Mouse (Mus musculus) intestine, embryonic 16.5 days (tissue): ENCODE measurements around the gene Tap2. TPM values are rescaled to one million over a fixed set of nuclear protein-coding genes. Genes with fewer than 3 reads are reported as not detected.
A peak's percentile ranks its signal among the peaks of the same experiment; 100 is the strongest.

Experiments used
- ATAC-seq: fragments of 200-750 bp; cut with Nextera tagmentation; 2 replicates; pipeline ENCODE4 v1.8.0; 2017; ENCODE audit warnings: moderate TSS enrichment, moderate library complexity
- H3K27ac ChIP-seq: fragments of 300-500 bp; sonication (generic); 2 replicates; pipeline ENCODE4 v1.5.1; 2014; ENCODE audit warnings: mild to moderate bottlenecking, low read length
- H3K27me3 ChIP-seq: fragments of 300-500 bp; sonication (generic); replicated peaks from 2 replicates; pipeline ENCODE4 v1.6.1; 2014; ENCODE audit warnings: low read length, control low read depth, mixed read lengths; ENCODE audit not compliant: control insufficient read depth, insufficient read depth
- H3K36me3 ChIP-seq: fragments of 300-500 bp; sonication (generic); 2 replicates; pipeline ENCODE4 v1.6.1; 2014; ENCODE audit warnings: low read length, control low read depth; ENCODE audit not compliant: control insufficient read depth, insufficient read depth
- H3K4me1 ChIP-seq: fragments of 300-500 bp; sonication (generic); 2 replicates; pipeline ENCODE4 v1.6.1; 2014; ENCODE audit warnings: low read length, control low read depth, mixed read lengths; ENCODE audit not compliant: control insufficient read depth, insufficient read depth
- H3K4me2 ChIP-seq: fragments of 300-500 bp; sonication (generic); 2 replicates; pipeline ENCODE4 v1.6.1; 2014; ENCODE audit warnings: low read depth, low read length, control low read depth
- H3K4me3 ChIP-seq: fragments of 300-500 bp; sonication (generic); 2 replicates; pipeline ENCODE4 v1.5.1; 2014; ENCODE audit warnings: mild to moderate bottlenecking, low read length
- H3K9ac ChIP-seq: fragments of 300-500 bp; sonication (generic); 2 replicates; pipeline ENCODE4 v1.6.1; 2014; ENCODE audit warnings: low read depth, low read length
- H3K9me3 ChIP-seq: fragments of 300-500 bp; sonication (generic); 2 replicates; pipeline ENCODE4 v1.6.1; 2016; ENCODE audit warnings: low read length, control low read depth; ENCODE audit not compliant: control insufficient read depth
- WGBS: fragments of 180-500 bp; shearing (Covaris S2); extraction: QIAGEN DNeasy Blood & Tissue Kit; methylation state at CpG from one replicate; pipeline ENCODE4 v1.1.7; 2014; 5-methylcytosine and 5-hydroxymethylcytosine counted together
- polyA plus RNA-seq: library from polyadenylated mRNA; unstranded; fragments of >200 nt; fragmentation: Nextera tagmentation; extraction: Ambion mirVana; gene quantifications from 2 replicates; pipeline ENCODE4 v1.2.1, GENCODE M21; 2015

Gene Tap2
- polyA plus RNA-seq, 1 experiment from 2014 or later = 9.1 TPM

- Histone ChIP-seq H3K9ac (peak overlapping the region; percentile 71), H3K9me3 (no peaks in the 10 kb centered on the region), H3K36me3 (no peaks in the 10 kb centered on the region), H3K27ac (no peak overlapping the region), H3K27me3 (peaks cover 13% of the 10 kb centered on the region; the same call in 1 of the 2 replicates), H3K4me2 (peak overlapping the region; percentile 91), H3K4me3 (peak overlapping the region; percentile 55), H3K4me1 (peaks cover 8% of the 10 kb centered on the region; the same call in 1 of the 2 replicates)
- ATAC-seq = peak; percentile 37
- 2% methylated on average over 87 of the region's 93 CpGs for WGBS
Measured at GRCm38 (mm10) chr17:34264452-34265351, 61.4 kb downstream of the Tap2 start.

Other genes starting within 250 kb of the Tap2 start
- 46.3 and 48.1 TPM in 2 replicates for gene Vps52, start 247.7 kb upstream of the Tap2 start, polyA plus RNA-seq
- gene Rps18, start 247.5 kb upstream of the Tap2 start, polyA plus RNA-seq = 1,753 and 1,902 TPM in 2 replicates
- 307 and 325 TPM in 2 replicates for gene H2-K1, start 203.2 kb upstream of the Tap2 start, polyA plus RNA-seq
- gene Ring1, start 178.8 kb upstream of the Tap2 start, polyA plus RNA-seq = 9.3 and 12.1 TPM in 2 replicates
- gene H2-Ke6, start 175.5 kb upstream of the Tap2 start, polyA plus RNA-seq = 66.0 and 66.7 TPM in 2 replicates
- gene Slc39a7, start 171.8 kb upstream of the Tap2 start, polyA plus RNA-seq = 171 and 176 TPM in 2 replicates
- 37.6 and 38.4 TPM in 2 replicates for gene Rxrb, start 171.7 kb upstream of the Tap2 start, polyA plus RNA-seq
- gene Col11a2, start 164.1 kb upstream of the Tap2 start, polyA plus RNA-seq = 0.20 and 0.45 TPM in 2 replicates
- gene H2-Oa, start 111.2 kb upstream of the Tap2 start, polyA plus RNA-seq = 0.62 and 0.95 TPM in 2 replicates
- gene H2-DMa, start 84.0 kb upstream of the Tap2 start, polyA plus RNA-seq = 13.4 and 15.3 TPM in 2 replicates
- 72.3 and 73.0 TPM in 2 replicates for gene Brd2, start 80.9 kb upstream of the Tap2 start, polyA plus RNA-seq
- gene H2-DMb2, start 60.2 kb upstream of the Tap2 start, polyA plus RNA-seq = 0.87 and 0.99 TPM in 2 replicates
- gene H2-DMb1, start 50.5 kb upstream of the Tap2 start, polyA plus RNA-seq = 3.0 and 3.6 TPM in 2 replicates
- gene Tap1, start 16.0 kb upstream of the Tap2 start, polyA plus RNA-seq = 8.4 and 8.5 TPM in 2 replicates
- 13.4 and 15.3 TPM in 2 replicates for gene Psmb9, start 15.8 kb upstream of the Tap2 start, polyA plus RNA-seq
- gene Psmb8, start 5.8 kb upstream of the Tap2 start, polyA plus RNA-seq = 20.7 and 23.1 TPM in 2 replicates
- gene H2-Ob, start 35.4 kb downstream of the Tap2 start, polyA plus RNA-seq = 0.15 and 0.21 TPM in 2 replicates
- 28.5 and 30.9 TPM in 2 replicates for gene H2-Ab1, start 54.2 kb downstream of the Tap2 start, polyA plus RNA-seq
- gene H2-Aa, start 84.3 kb downstream of the Tap2 start, polyA plus RNA-seq = 15.7 and 17.5 TPM in 2 replicates
- gene H2-Eb1, start 102.3 kb downstream of the Tap2 start, polyA plus RNA-seq = 11.0 and 11.1 TPM in 2 replicates
- 0.05 TPM in 1 of 2 replicates, not detected in the other for gene H2-Eb2, start 122.1 kb downstream of the Tap2 start, polyA plus RNA-seq
- gene Btnl2, start 151.3 kb downstream of the Tap2 start, polyA plus RNA-seq = 10.6 and 16.0 TPM in 2 replicates
- 30.2 and 43.2 TPM in 2 replicates for gene Btnl1, start 173.6 kb downstream of the Tap2 start, polyA plus RNA-seq
- 0.81 and 1.2 TPM in 2 replicates for gene BC051142, start 195.3 kb downstream of the Tap2 start, polyA plus RNA-seq